Mouse (Mus musculus): ENCODE measurements around the gene Zic1.

- no peak for TF ChIP-seq CTCF (IDR thresholded peaks at IDR 0.05)
- no peak for TF ChIP-seq EP300 (IDR thresholded peaks at IDR 0.05; ENCODE audit: insufficient read depth, low read depth, low read length)
- TF ChIP-seq POLR2A (IDR thresholded peaks at IDR 0.05; ENCODE audit: insufficient read depth, low read depth, low read length): no peak
Observed at GRCm38 (mm10) chr9:91385561-91386430, 20.2 kb upstream of the Zic1 start.
